Mouse (Mus musculus): ENCODE results near the gene Slc13a3. TPM values are rescaled to one million over a fixed set of nuclear protein-coding genes. Genes with fewer than 3 reads are reported as not detected.

The Slc13a3 gene
- total RNA-seq, 2 experiments from 2014 or later: 7.2 to 9.3 TPM

- DNase-seq (ENCODE audit: low spot score in 2 of 2): no peak
Observed at GRCm38 (mm10) chr2:165367868-165368439, 105.1 kb downstream of the Slc13a3 start.

GRCm38 (mm10) chr2:165367047-165367520, 105.9 kb downstream of the Slc13a3 start:
- DNase-seq (ENCODE audit: low spot score in 2 of 2): no peak

GRCm38 (mm10) chr2:165364334-165365091, 108.5 kb downstream of the Slc13a3 start:
- peak in 1 of 2 experiments; percentile 74 for DNase-seq (ENCODE audit: low spot score in 2 of 2)

- no peak for DNase-seq (ENCODE audit: low spot score in 2 of 2)
Observed at GRCm38 (mm10) chr2:165363282-165363681, 109.7 kb downstream of the Slc13a3 start.

- peak; percentile 26 to 73 for DNase-seq (ENCODE audit: low spot score in 2 of 2)
Observed at GRCm38 (mm10) chr2:165360861-165361260, 112.2 kb downstream of the Slc13a3 start.

Other genes starting within 250 kb of the Slc13a3 start
- 10 to 100 TPM; 14.3 to 23.1 TPM for gene Cdh22, start 238.4 kb downstream of the Slc13a3 start, total RNA-seq (2021)
- 100 to 1,000 TPM in 1 of 2 experiments, 10 to 100 TPM in 1; 96.3 to 101 TPM for gene Slc35c2, start 185.4 kb downstream of the Slc13a3 start, total RNA-seq (2021)
- 100 to 1,000 TPM; 174 to 179 TPM for gene Elmo2, start 146.8 kb downstream of the Slc13a3 start, total RNA-seq (2021)
- gene Zfp663, start 104.5 kb downstream of the Slc13a3 start, total RNA-seq (2021): under 1 TPM in 1 of 2 experiments, not detected in 1; 0.10 TPM
- 10 to 100 TPM; 14.6 to 15.9 TPM for gene Zfp334, start 85.0 kb downstream of the Slc13a3 start, total RNA-seq (2021)
- gene Ocstamp, start 72.8 kb downstream of the Slc13a3 start, total RNA-seq (2021): not detected
- gene Trp53rka, start 20.1 kb upstream of the Slc13a3 start, total RNA-seq (2021): 10 to 100 TPM; 19.2 to 21.7 TPM
- gene Slc2a10, start 30.6 kb upstream of the Slc13a3 start, total RNA-seq (2021): 1 to 10 TPM in 1 of 2 experiments, under 1 TPM in 1; 0.99 to 1.5 TPM
- 1 to 10 TPM; 1.8 to 2.8 TPM for gene Eya2, start 121.8 kb upstream of the Slc13a3 start, total RNA-seq (2021)